Mouse (Mus musculus) urinary bladder, postnatal 36 days (tissue): ENCODE results near the gene Ndufv2.
"Not testable (repeated sequence)": the region's sequence is repeated elsewhere in the genome, so short reads cannot be mapped to it uniquely, and the experiment has no call there.

Experiments
- DNase-seq, 2 experiments: peaks; one replicate each; pipeline ENCODE4 v3.0.0; 2022; ENCODE audit warnings: low spot score in 2 of 2, mixed read lengths in 1 of 2

The Ndufv2 gene

GRCm38 (mm10) chr17:66085038-66085437, 16.3 kb downstream of the Ndufv2 start:
- DNase-seq = no peak

GRCm38 (mm10) chr17:66084486-66084885, 16.9 kb downstream of the Ndufv2 start:
- DNase-seq = no peak

GRCm38 (mm10) chr17:66077437-66077850, 23.9 kb downstream of the Ndufv2 start:
- no peak for DNase-seq

GRCm38 (mm10) chr17:66076934-66077333, 24.4 kb downstream of the Ndufv2 start, which contains the start of gene Ankrd12:
Gene Ankrd12 (minus strand): TSS chr17:66077089.
- DNase-seq = peak; percentile 95

GRCm38 (mm10) chr17:66076174-66076927, 25.0 kb downstream of the Ndufv2 start:
- DNase-seq = peak in 1 of 2 experiments; percentile 24

GRCm38 (mm10) chr17:66075827-66076173, 25.6 kb downstream of the Ndufv2 start:
- DNase-seq = no peak

- DNase-seq = no peak
Measured at GRCm38 (mm10) chr17:66073971-66074370, 27.4 kb downstream of the Ndufv2 start.

- not testable (repeated sequence) for DNase-seq
Measured at GRCm38 (mm10) chr17:66069036-66069435, 32.3 kb downstream of the Ndufv2 start.

- DNase-seq = no peak
Measured at GRCm38 (mm10) chr17:66065115-66065514, 36.2 kb downstream of the Ndufv2 start.

GRCm38 (mm10) chr17:66061241-66061938, 40.0 kb downstream of the Ndufv2 start:
- no peak for DNase-seq

- DNase-seq = no peak
Measured at GRCm38 (mm10) chr17:66058160-66058559, 43.2 kb downstream of the Ndufv2 start.

- DNase-seq = no peak
Measured at GRCm38 (mm10) chr17:66057145-66057544, 44.2 kb downstream of the Ndufv2 start.

GRCm38 (mm10) chr17:66053349-66053748, 48.0 kb downstream of the Ndufv2 start:
- DNase-seq = no peak

- DNase-seq = no peak
Measured at GRCm38 (mm10) chr17:66048795-66049194, 52.6 kb downstream of the Ndufv2 start.

- no peak for DNase-seq
Measured at GRCm38 (mm10) chr17:66048199-66048598, 53.2 kb downstream of the Ndufv2 start.

- DNase-seq = not testable (repeated sequence)
Measured at GRCm38 (mm10) chr17:66043679-66044078, 57.7 kb downstream of the Ndufv2 start.

GRCm38 (mm10) chr17:66041020-66041419, 60.3 kb downstream of the Ndufv2 start:
- DNase-seq = no peak

GRCm38 (mm10) chr17:66033239-66033638, 68.1 kb downstream of the Ndufv2 start:
- no peak for DNase-seq

GRCm38 (mm10) chr17:66031991-66032390, 69.4 kb downstream of the Ndufv2 start:
- DNase-seq = no peak
